Mouse (Mus musculus): ENCODE results near the gene Krt80. TPM values are rescaled to one million over a fixed set of nuclear protein-coding genes. Genes with fewer than 3 reads are reported as not detected.
A peak's percentile ranks its signal among the peaks of the same experiment; 100 is the strongest.

Gene Krt80
- polyA plus RNA-seq, 1 experiment from 2014 or later, result 33.5 TPM

DNA sequence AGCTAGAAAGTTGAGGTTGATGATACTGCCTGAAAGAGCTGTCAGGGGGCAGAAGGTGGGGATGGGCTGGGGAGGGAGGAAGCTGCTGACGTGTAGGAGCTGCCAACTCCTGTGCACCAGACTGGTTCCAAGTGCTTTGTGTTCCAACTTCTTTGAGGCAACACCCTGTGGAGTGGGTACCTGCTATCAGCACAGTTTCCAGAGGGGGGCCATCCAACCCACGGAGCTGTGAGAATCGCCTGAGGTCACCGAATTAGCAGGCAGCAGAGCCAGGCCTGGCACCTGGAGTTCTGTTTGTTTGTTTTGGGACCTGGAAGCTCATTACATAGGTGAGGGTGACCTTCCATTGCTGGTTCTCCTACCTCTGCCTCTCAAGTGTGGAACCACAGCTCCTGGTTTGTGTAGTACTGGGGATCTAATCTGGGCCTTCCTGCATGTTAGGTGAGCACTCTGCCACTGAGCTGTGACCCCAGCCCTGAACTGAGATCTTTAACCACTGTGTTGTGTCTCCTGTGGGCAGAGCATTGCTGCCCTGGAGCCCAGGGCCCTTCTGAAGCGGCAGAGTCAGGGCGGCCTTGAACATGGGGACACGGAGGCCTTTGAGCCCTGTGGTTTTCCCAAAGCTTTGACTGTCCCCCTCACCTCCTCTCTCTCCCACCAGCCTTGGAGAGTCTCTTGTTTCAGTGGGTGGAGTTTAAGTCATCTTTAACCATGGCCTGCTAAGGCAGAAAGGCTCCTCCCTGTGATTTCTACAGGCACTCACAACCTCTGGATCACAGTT is 4.9 kb downstream of the Krt80 start:
- peak overlapping the region; percentile 18; the same call in 1 of the 2 replicates for H3K27ac ChIP-seq (replicated peaks)

DNA sequence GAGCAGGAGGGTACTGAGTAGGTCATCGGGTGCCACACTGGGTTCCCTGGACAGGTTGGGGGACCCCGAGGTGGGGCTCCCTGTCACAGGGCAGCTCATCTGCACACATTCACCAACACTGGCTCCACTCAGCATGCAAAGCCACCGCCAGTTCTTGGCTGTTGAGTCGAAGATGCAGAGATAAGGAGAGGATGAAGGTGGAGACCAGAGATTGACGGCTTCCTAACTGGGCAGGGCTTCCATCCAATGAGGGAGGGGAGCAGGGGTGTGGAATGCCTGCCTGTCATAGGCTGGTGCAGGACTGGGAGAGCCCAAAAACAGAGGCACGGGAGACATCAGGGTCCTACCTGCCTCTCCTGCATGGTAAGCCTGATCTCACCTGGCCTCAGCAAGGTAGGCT is 5.5 kb downstream of the Krt80 start:
- no peaks in the 10 kb centered on the region for H3K27me3 ChIP-seq
- no peak overlapping the region for H3K9ac ChIP-seq
- no peaks in the 10 kb centered on the region for H3K36me3 ChIP-seq
- H3K4me3 ChIP-seq (replicated peaks), result no peak overlapping the region
- ATAC-seq (ENCODE audit: insufficient number of reproducible peaks, low FRiP score, low TSS enrichment, low read depth), result no peak
- peaks cover 54% of the 10 kb centered on the region for H3K4me1 ChIP-seq
- WGBS, result 50% methylated on average over 6 of the region's 6 CpGs
- 0 out of 2 replicates have a peak overlapping the region, but pooled peaks have one; percentile 18 for H3K27ac ChIP-seq (replicated peaks)
- H3K9me3 ChIP-seq (replicated peaks), result no peaks in the 10 kb centered on the region
- no peak overlapping the region for H3K4me2 ChIP-seq (replicated peaks)

More for the DNA sequence above, 4.9 kb downstream of the Krt80 start:
- Histone ChIP-seq H3K4me2 (replicated peaks) (no peak overlapping the region), H3K4me3 (replicated peaks) (no peak overlapping the region), H3K27me3 (no peaks in the 10 kb centered on the region), H3K9ac (no peak overlapping the region), H3K36me3 (no peaks in the 10 kb centered on the region), H3K9me3 (replicated peaks) (no peaks in the 10 kb centered on the region), H3K4me1 (peaks cover 61% of the 10 kb centered on the region)
- no peak for ATAC-seq (ENCODE audit: insufficient number of reproducible peaks, low FRiP score, low TSS enrichment, low read depth)
- WGBS, result 56% methylated on average over 7 of the region's 7 CpGs

DNA sequence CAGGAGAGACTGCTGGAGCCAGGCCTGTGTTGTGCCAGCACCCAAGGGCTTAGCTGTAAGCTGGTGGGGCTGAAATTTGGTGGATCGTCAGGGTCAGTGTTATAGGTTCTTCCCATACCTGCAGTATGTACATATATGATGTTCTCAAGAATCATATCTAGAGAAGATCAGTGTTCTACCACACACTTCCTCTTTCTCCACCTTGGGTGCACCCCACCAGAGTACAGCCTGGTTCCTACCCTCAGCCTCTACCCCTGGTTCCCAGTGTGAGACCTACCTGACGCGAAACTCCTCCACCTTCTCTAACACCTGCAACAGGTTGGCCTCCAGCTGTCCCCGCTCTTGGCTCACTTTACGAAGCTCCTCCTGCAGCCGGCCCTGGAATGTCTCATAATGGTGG is 6.0 kb downstream of the Krt80 start:
- peaks cover 49% of the 10 kb centered on the region for H3K4me1 ChIP-seq
- no peak overlapping the region for H3K4me2 ChIP-seq (replicated peaks)
- no peak overlapping the region for H3K27ac ChIP-seq (replicated peaks)
- no peaks in the 10 kb centered on the region for H3K9me3 ChIP-seq (replicated peaks)
- no peak overlapping the region for H3K9ac ChIP-seq
- no peak for ATAC-seq (ENCODE audit: insufficient number of reproducible peaks, low FRiP score, low TSS enrichment, low read depth)
- H3K4me3 ChIP-seq (replicated peaks), result no peak overlapping the region
- H3K27me3 ChIP-seq, result no peaks in the 10 kb centered on the region
- 74% methylated on average over 6 of the region's 6 CpGs for WGBS
- no peaks in the 10 kb centered on the region for H3K36me3 ChIP-seq

DNA sequence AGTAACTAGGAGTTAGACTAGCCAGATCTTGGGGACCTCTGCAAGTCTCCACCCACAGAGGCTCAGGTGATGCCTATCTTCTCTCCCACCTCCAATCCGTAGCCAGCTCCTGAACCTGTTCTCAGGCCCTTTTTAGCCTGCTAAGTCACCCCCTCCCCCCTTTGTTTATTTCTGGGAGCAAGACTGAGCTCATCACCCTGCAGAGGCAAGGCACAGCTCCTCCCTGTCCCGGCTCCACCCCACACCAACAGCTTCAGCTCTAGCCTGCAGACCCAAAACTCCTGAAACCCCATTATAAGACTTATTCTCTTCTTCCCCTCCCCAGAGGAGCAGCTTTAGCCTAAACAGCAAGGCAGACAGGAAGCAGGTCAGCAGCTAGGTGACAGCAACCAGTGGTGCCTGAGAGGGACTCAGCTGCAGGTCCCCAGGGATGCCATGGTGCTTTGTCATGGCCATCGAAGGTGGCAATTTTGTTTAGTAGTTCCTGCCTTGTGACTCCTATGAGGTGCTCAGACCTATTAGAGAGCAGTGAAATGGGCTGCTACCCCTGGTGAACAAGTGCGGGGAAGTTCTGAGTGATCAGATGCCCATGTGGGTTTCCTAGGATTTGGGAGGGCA is 7.5 kb downstream of the Krt80 start:
- H3K36me3 ChIP-seq, result no peaks in the 10 kb centered on the region
- H3K4me2 ChIP-seq (replicated peaks), result no peak overlapping the region
- no peak for ATAC-seq (ENCODE audit: insufficient number of reproducible peaks, low FRiP score, low TSS enrichment, low read depth)
- 56% methylated on average over 4 of the region's 4 CpGs for WGBS
- no peaks in the 10 kb centered on the region for H3K9me3 ChIP-seq (replicated peaks)
- no peaks in the 10 kb centered on the region for H3K27me3 ChIP-seq
- H3K27ac ChIP-seq (replicated peaks), result no peak overlapping the region
- H3K4me3 ChIP-seq (replicated peaks), result no peak overlapping the region
- peaks cover 37% of the 10 kb centered on the region for H3K4me1 ChIP-seq
- H3K9ac ChIP-seq, result no peak overlapping the region

DNA sequence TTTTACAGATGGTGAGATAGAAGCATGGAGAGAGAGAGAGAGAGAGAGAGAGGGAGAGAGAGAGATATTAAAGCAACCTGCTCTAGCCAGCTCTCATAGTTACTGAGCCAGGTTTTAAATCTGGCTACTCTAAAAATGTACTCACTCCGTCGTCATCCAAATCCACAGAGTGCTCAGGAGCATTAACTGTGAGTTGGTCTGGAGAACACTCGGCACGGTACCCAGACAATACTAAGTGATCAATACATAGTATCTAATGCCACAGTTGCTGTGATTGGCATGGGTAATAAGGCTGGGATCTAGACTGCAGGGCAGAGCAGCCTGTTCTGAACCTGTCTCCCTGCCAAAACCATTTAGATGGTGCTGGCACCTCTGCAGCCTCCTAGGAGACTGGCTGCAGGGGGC is 14.6 kb downstream of the Krt80 start:
- no peaks in the 10 kb centered on the region for H3K27me3 ChIP-seq
- H3K4me3 ChIP-seq (replicated peaks), result no peak overlapping the region
- peaks cover 17% of the 10 kb centered on the region; the same call in 1 of the 2 replicates for H3K4me1 ChIP-seq
- no peak overlapping the region for H3K27ac ChIP-seq (replicated peaks)
- WGBS, result 68% methylated on average over 4 of the region's 4 CpGs
- no peaks in the 10 kb centered on the region for H3K9me3 ChIP-seq (replicated peaks)
- no peak overlapping the region for H3K9ac ChIP-seq
- no peaks in the 10 kb centered on the region for H3K36me3 ChIP-seq
- H3K4me2 ChIP-seq (replicated peaks), result no peak overlapping the region
- ATAC-seq (ENCODE audit: insufficient number of reproducible peaks, low FRiP score, low TSS enrichment, low read depth), result no peak

DNA sequence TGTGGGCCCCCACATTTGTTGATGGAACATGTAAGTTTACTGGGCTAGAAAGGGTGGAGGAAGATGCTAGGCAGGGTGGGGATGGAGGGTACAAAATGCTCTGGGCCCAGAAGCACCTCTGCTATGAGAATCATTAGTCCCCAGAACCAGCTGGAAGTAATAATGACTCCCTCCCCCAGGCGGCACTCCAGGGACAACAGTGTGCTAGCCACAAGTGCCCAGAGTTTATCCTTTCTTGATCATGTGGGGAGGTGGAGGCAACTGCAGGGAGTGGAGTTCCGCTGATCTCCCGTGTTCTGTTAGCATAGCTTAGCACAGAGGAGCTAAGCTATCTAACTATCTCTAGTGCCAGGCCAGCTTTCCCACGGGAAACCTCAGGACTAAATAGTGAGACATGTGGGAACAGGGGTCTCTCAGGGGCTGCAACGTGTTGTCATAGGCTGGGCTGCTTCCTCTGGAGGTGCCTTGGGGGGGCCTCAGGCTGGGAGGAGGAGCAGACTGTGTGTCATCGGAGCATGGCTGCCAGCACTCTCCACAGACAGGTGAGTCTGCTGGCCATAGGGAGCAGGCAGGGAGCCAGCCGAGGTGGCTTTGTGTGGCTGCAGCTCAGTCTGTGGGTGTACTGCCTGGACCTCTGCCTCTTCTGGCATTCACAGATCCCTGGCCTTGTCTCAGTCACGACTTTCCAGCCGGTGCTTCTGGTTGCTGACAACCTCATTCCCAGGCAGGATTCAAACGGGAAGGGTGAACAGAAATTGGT is 17.1 kb downstream of the Krt80 start:
- H3K9ac ChIP-seq, result no peak overlapping the region
- H3K4me1 ChIP-seq, result peaks cover 17% of the 10 kb centered on the region; the same call in 1 of the 2 replicates
- H3K4me2 ChIP-seq (replicated peaks), result no peak overlapping the region
- no peak overlapping the region for H3K27ac ChIP-seq (replicated peaks)
- H3K27me3 ChIP-seq, result no peaks in the 10 kb centered on the region
- no peaks in the 10 kb centered on the region for H3K36me3 ChIP-seq
- WGBS, result 32% methylated on average over 10 of the region's 10 CpGs
- no peak for ATAC-seq (ENCODE audit: insufficient number of reproducible peaks, low FRiP score, low TSS enrichment, low read depth)
- H3K4me3 ChIP-seq (replicated peaks), result no peak overlapping the region
- H3K9me3 ChIP-seq (replicated peaks), result no peaks in the 10 kb centered on the region

DNA sequence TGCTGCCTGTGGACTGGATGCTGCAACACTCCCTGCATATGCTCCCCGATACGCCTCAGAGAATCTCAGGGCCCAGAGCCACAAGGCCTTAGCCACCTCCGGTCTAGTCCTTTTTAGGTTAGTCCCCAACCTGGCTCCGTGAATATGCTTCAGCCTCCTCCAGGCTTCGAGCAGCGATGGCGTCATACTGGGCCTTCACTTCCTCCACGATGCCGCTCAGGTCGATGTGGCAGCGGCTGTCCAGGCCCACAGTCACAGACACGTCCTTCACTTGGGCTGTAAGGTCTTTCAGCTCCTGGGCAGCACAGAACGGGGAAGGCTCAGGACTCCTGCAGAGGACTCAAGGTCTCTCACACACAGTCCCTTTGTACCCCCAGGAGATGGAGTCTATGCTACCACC is 17.9 kb downstream of the Krt80 start:
- peaks cover 17% of the 10 kb centered on the region; the same call in 1 of the 2 replicates for H3K4me1 ChIP-seq
- no peak overlapping the region for H3K4me3 ChIP-seq (replicated peaks)
- H3K9ac ChIP-seq, result no peak overlapping the region
- no peaks in the 10 kb centered on the region for H3K27me3 ChIP-seq
- no peaks in the 10 kb centered on the region for H3K9me3 ChIP-seq (replicated peaks)
- H3K36me3 ChIP-seq, result no peaks in the 10 kb centered on the region
- H3K27ac ChIP-seq (replicated peaks), result no peak overlapping the region
- WGBS, result 74% methylated on average over 13 of the region's 13 CpGs
- no peak overlapping the region for H3K4me2 ChIP-seq (replicated peaks)
- no peak for ATAC-seq (ENCODE audit: insufficient number of reproducible peaks, low FRiP score, low TSS enrichment, low read depth)

DNA sequence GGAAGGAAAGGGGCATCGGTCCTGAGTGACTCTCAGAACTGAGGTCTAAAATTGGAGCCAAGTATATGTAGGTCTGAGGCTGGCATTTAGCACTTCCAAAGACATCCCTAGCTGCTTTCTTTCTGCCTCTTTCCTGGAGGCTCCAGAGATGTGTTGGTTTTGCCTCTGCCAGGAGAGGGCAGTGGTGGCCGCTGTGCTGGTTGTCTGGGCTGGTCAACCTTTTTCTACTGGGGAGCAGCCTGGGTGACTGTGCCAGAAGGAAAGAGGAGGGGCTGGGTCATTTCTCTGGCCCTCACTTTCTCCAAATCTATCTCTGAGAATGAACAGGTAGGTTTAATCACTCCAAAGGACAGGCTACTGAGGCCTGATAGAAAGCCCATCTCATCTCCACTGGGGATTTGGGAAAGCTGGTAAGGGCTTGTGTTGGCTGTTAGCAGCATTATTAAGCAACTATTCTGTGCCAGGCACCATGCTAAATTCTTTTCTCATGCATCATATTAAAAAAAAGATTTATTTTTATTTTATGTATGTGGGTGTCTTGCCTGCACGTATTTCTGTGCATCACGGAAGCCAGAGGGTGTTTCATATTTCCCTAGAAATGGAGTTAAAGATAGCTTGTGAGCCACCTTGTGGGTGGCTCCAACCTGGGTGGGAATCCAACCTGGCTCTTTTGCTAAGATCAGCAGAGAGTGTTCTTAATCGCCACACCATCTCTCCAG is 28.0 kb downstream of the Krt80 start:
- no peak overlapping the region for H3K4me3 ChIP-seq (replicated peaks)
- H3K36me3 ChIP-seq, result no peaks in the 10 kb centered on the region
- H3K4me1 ChIP-seq, result peaks cover 15% of the 10 kb centered on the region; the same call in 1 of the 2 replicates
- H3K27ac ChIP-seq (replicated peaks), result no peak overlapping the region
- no peaks in the 10 kb centered on the region for H3K27me3 ChIP-seq
- H3K9ac ChIP-seq, result no peak overlapping the region
- WGBS, result 50% methylated on average over 5 of the region's 5 CpGs
- H3K9me3 ChIP-seq (replicated peaks), result no peaks in the 10 kb centered on the region
- ATAC-seq (ENCODE audit: insufficient number of reproducible peaks, low FRiP score, low TSS enrichment, low read depth), result no peak
- H3K4me2 ChIP-seq (replicated peaks), result no peak overlapping the region

DNA sequence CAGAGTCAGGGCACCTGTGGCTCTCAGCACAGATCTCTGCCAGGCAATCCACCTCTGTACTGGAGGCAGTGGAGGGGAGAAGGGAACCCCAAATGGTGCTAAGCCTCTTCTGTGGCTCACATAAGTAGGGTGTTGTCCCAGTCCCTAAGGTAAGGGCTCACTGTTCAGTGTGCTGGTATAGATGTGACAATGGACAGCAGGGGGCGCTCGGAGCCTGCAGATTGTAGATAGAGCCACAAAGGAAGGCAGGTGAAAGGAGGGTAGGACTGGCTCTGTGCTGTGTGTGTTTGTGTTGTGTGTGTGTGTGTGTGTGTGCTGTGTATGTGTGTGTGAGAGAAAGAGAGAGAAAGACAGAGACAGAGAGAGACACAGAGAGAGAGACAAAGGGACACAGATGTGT is 30.4 kb downstream of the Krt80 start:
- no peaks in the 10 kb centered on the region for H3K36me3 ChIP-seq
- WGBS, result 0% methylated on average over 2 of the region's 2 CpGs
- H3K4me1 ChIP-seq, result peaks cover 24% of the 10 kb centered on the region; the same call in 1 of the 2 replicates
- H3K9me3 ChIP-seq (replicated peaks), result no peaks in the 10 kb centered on the region
- ATAC-seq (ENCODE audit: insufficient number of reproducible peaks, low FRiP score, low TSS enrichment, low read depth), result peak; percentile 70; the same call in 1 of the 2 replicates
- no peak overlapping the region for H3K4me2 ChIP-seq (replicated peaks)
- peak overlapping the region; percentile 24; the same call in 1 of the 2 replicates for H3K27ac ChIP-seq (replicated peaks)
- no peak overlapping the region for H3K9ac ChIP-seq
- no peaks in the 10 kb centered on the region for H3K27me3 ChIP-seq
- H3K4me3 ChIP-seq (replicated peaks), result no peak overlapping the region

DNA sequence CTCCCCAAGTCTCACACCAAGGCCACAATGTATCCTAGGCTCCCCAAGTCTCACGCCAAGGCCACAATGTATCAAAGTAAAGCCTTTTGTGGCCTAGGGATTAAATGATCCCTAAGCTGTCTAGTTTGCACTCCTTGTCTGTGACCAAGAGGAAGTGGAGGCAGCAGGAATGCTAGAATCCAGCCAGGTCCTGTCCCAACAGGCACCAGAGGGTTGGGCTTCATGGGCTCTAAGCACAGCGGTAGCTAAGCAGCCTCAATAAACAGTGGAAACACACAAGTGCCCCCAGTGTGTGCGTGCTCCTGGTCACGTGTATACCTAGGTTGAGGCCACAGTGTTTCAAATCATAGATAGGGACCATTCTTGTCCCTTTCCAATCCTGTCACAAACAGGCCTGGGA is 31.6 kb downstream of the Krt80 start:
- no peak for ATAC-seq (ENCODE audit: insufficient number of reproducible peaks, low FRiP score, low TSS enrichment, low read depth)
- Histone ChIP-seq H3K4me1 (peaks cover 27% of the 10 kb centered on the region), H3K9me3 (replicated peaks) (no peaks in the 10 kb centered on the region), H3K4me2 (replicated peaks) (no peak overlapping the region), H3K27ac (replicated peaks) (peak overlapping the region; percentile 80; the same call in 1 of the 2 replicates), H3K36me3 (no peaks in the 10 kb centered on the region), H3K27me3 (no peaks in the 10 kb centered on the region), H3K4me3 (replicated peaks) (no peak overlapping the region), H3K9ac (no peak overlapping the region)
- 49% methylated on average over 4 of the region's 4 CpGs for WGBS

Data from embryonic facial prominence, embryonic 15.5 days (tissue).